Mouse (Mus musculus) heart, embryonic 11.5 days (tissue): Measurements from ENCODE around the gene Kank3. TPM values are rescaled to one million over a fixed set of nuclear protein-coding genes. Genes with fewer than 3 reads are reported as not detected.
"Not testable (repeated sequence)": the region's sequence is repeated elsewhere in the genome, so short reads cannot be mapped to it uniquely, and the experiment has no call there.

Experiments used
- ATAC-seq: fragments of 200-750 bp; cut with Nextera tagmentation; replicated peaks from 2 replicates; pipeline ENCODE4 v1.8.0; 2017; ENCODE audit warnings: moderate library complexity; ENCODE audit not compliant: insufficient number of reproducible peaks, low FRiP score, low TSS enrichment
- H3K27ac ChIP-seq: fragments of 300-500 bp; sonication (generic); 2 replicates; pipeline ENCODE4 v1.5.1; 2014; ENCODE audit warnings: mild to moderate bottlenecking, low read depth, low read length
- H3K27me3 ChIP-seq: fragments of 300-500 bp; sonication (generic); 2 replicates; pipeline ENCODE4 v1.6.1; 2014; ENCODE audit warnings: mild to moderate bottlenecking, low read length, mixed read lengths; ENCODE audit not compliant: control insufficient read depth, insufficient read depth
- H3K36me3 ChIP-seq: fragments of 300-500 bp; sonication (generic); 2 replicates; pipeline ENCODE4 v1.6.1; 2014; ENCODE audit warnings: mild to moderate bottlenecking, low read length, moderate library complexity, mixed read lengths; ENCODE audit not compliant: control insufficient read depth, insufficient read depth
- H3K4me1 ChIP-seq: fragments of 300-500 bp; sonication (generic); 2 replicates; pipeline ENCODE4 v1.6.1; 2014; ENCODE audit warnings: low read length; ENCODE audit not compliant: control insufficient read depth, insufficient read depth
- H3K4me2 ChIP-seq: fragments of 300-500 bp; sonication (generic); 2 replicates; pipeline ENCODE4 v1.6.1; 2014; ENCODE audit warnings: mild to moderate bottlenecking, moderate library complexity
- H3K4me3 ChIP-seq: fragments of 300-500 bp; sonication (generic); 2 replicates; pipeline ENCODE4 v1.5.1; 2014; ENCODE audit warnings: low read depth, low read length
- H3K9ac ChIP-seq: fragments of 300-500 bp; sonication (generic); 2 replicates; pipeline ENCODE4 v1.6.1; 2014; ENCODE audit warnings: mild to moderate bottlenecking, low read depth, low read length, moderate library complexity
- H3K9me3 ChIP-seq: fragments of 300-500 bp; sonication (generic); replicated peaks from 2 replicates; pipeline ENCODE4 v1.6.1; 2016; ENCODE audit warnings: low read length; ENCODE audit not compliant: control insufficient read depth
- WGBS: fragments of 180-500 bp; shearing (Covaris S2); extraction: QIAGEN DNeasy Blood & Tissue Kit; methylation state at CpG from one replicate; pipeline ENCODE4 v1.1.7; 2014; ENCODE audit not compliant: insufficient replicate concordance; 5-methylcytosine and 5-hydroxymethylcytosine counted together
- polyA plus RNA-seq: library from polyadenylated mRNA; unstranded; fragments of >200 nt; fragmentation: Nextera tagmentation; extraction: Ambion mirVana; gene quantifications from 2 replicates; pipeline ENCODE4 v1.2.1, GENCODE M21; 2014

Gene Kank3
- polyA plus RNA-seq, 1 experiment from 2014 or later: 43.2 TPM

DNA sequence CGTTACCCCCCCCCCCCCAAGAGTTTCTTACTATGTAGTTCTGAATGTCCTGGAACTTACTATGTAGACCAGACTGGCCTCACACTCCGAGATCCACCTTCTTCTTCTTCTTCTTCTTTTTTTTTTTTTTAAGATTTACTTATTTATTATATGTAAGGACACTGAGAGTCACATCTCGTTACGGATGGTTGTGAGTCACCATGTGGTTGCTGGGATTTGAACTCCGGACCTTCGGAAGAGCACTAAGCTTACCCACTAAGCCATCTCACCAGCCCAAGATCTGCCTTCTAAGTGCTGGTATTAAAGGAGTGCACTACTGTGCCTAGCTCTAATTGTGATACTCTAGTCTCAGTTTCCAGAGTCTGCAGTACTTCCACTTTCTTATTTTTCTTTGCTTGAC lies 5.1 kb downstream of the Kank3 start:
- no peak overlapping the region for H3K4me2 ChIP-seq
- H3K27me3 ChIP-seq: peaks cover 5% of the 10 kb centered on the region
- H3K9ac ChIP-seq: no peak overlapping the region
- peaks cover 5% of the 10 kb centered on the region for H3K36me3 ChIP-seq
- no peak for ATAC-seq
- H3K27ac ChIP-seq: no peak overlapping the region
- no peak overlapping the region for H3K4me3 ChIP-seq
- WGBS: 88% methylated on average over 5 of the region's 6 CpGs
- H3K9me3 ChIP-seq: no peaks in the 10 kb centered on the region
- H3K4me1 ChIP-seq: peaks cover 17% of the 10 kb centered on the region

DNA sequence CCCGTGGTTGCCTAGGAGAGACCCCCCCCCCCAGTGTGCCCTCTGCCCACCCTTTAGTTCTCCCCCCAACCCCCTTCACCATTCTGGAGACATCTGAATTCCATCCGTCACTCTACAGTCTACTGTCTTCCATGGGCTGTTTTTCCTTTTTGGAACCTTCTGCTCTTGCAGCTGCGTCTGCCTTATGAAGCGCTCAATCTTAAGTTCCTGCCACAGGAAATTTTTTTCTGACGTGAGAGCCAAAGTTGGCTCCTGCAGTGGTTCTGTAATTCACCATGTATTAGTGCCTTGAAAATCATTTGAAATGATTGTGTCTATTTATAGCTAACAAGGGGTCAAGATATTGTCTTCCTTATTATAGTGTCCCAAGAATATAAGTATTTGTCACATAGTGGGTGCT lies 6.3 kb downstream of the Kank3 start:
- H3K27ac ChIP-seq: no peak overlapping the region
- no peak for ATAC-seq
- 74% methylated on average over 5 of the region's 5 CpGs for WGBS

DNA sequence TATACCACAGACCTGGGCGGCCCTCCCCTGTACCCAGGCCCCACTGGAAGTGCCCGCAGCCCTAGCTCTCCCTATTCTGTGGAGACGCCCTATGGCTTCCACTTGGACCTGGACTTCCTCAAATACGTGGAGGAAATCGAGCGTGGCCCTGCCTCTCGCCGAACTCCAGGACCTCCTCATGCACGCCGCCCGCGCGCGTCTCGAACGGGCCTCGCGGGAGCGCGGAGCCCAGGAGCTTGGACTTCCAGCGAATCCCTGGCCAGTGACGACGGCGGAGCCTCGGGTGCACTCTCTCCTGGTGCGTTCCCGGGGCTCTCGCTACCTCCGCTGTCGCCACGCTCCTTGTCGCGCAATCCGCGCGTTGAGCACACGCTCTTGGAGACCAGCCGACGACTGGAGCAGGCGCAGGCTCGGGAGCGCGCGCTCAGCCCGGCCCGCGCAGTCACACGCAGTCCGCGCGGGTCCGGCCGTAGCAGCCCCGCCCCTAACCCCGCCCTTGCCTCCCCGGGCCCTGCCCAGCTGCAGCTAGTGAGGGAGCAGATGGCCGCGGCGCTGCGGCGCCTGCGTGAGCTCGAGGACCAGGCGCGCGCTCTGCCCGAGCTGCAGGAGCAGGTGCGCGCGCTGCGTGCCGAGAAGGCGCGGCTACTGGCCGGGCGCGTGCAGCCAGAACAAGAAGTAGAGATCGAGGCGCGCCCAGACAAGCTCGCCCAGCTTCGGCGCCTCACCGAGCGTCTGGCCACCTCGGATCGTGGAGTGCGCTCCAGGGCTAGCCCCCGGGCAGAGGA lies 7.1 kb downstream of the Kank3 start:
- peak overlapping the region; percentile 61 for H3K4me3 ChIP-seq
- H3K27me3 ChIP-seq: peaks cover 5% of the 10 kb centered on the region
- peak overlapping the region; percentile 92 for H3K4me2 ChIP-seq
- peak; percentile 95 for ATAC-seq
- H3K9ac ChIP-seq: peak overlapping the region; percentile 84
- peaks cover 15% of the 10 kb centered on the region for H3K36me3 ChIP-seq
- no peaks in the 10 kb centered on the region for H3K9me3 ChIP-seq
- H3K4me1 ChIP-seq: peaks cover 14% of the 10 kb centered on the region
- under 1% methylated on average over 88 of the region's 89 CpGs for WGBS
- peak overlapping the region; percentile 74 for H3K27ac ChIP-seq

More for the DNA sequence above, 6.3 kb downstream of the Kank3 start:
- Histone ChIP-seq H3K9ac (peak overlapping the region; percentile 84; the same call in 1 of the 2 replicates), H3K4me2 (peak overlapping the region; percentile 92), H3K9me3 (no peaks in the 10 kb centered on the region), H3K4me3 (peak overlapping the region; percentile 61), H3K27me3 (peaks cover 5% of the 10 kb centered on the region), H3K4me1 (peaks cover 14% of the 10 kb centered on the region), H3K36me3 (peaks cover 9% of the 10 kb centered on the region)

DNA sequence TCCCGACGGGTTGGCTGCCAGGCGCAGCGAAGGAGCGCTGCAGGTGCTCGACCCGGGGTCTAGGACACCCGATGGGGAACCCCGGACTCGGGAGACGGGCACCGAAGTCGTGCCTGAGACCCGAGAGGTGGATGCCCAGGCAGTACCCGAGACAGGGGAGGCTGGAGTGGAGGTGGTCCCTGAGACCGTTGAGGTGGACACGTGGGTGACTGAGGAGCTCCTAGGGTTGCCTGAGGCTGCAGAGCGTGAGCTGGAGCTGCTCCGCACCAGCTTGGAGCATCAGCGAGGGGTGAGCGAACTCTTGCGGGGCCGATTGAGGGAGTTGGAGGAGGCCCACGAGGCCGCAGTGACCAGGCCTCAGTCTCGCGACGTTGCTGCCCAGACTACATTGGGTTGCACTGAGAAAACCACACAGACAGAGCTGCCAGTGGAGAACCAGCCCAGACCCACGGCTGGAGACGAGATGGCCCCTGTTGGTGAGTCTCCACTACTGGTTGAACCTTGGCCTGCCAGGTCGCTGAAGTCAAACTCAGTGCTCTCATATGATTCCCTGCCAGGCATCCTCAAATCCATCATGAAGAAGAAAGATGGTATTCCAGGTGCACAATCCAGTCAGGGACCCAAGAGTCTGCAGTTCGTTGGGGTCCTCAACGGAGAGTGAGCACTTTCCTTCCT lies 7.8 kb downstream of the Kank3 start:
- Histone ChIP-seq H3K4me3 (peak overlapping the region; percentile 61), H3K9ac (peak overlapping the region; percentile 77), H3K36me3 (peaks cover 19% of the 10 kb centered on the region), H3K27ac (peak overlapping the region; percentile 60; the same call in 1 of the 2 replicates), H3K27me3 (peaks cover 5% of the 10 kb centered on the region), H3K9me3 (no peaks in the 10 kb centered on the region), H3K4me2 (peak overlapping the region; percentile 92), H3K4me1 (peaks cover 10% of the 10 kb centered on the region)
- WGBS: 17% methylated on average over 33 of the region's 33 CpGs
- ATAC-seq: peak; percentile 35

DNA sequence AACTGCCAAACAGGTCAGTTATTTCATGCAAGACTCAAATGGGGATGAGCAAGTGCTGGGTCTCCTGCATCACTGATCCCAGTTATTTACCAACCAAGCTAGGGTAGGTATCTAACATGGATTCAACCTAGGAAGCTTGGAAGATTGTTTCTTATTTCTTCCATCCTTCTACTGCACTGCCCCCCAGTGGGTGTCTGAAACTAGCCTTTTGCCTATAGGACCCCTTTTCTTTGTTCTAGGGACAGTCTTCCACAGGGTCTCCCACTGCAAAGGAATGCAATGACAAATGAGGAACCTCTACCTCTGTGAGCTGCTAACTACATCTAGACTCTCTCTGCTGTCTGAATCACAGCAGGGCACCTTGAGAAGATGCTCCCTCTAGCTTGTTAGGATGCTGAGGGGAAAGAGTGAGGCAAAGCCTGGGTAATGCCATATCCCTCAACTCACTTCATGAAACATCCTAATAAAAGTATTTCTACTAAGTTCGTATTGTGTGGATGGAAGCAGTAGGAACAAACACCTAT lies 12.2 kb downstream of the Kank3 start:
- WGBS: 76% methylated on average over 1 of the region's 1 CpGs
- Histone ChIP-seq H3K27me3 (no peaks in the 10 kb centered on the region), H3K9me3 (no peaks in the 10 kb centered on the region), H3K27ac (no peak overlapping the region), H3K4me2 (peak overlapping the region; percentile 83; the same call in 1 of the 2 replicates), H3K4me3 (no peak overlapping the region), H3K36me3 (peaks cover 19% of the 10 kb centered on the region), H3K9ac (no peak overlapping the region), H3K4me1 (peaks cover 13% of the 10 kb centered on the region)
- ATAC-seq: no peak

DNA sequence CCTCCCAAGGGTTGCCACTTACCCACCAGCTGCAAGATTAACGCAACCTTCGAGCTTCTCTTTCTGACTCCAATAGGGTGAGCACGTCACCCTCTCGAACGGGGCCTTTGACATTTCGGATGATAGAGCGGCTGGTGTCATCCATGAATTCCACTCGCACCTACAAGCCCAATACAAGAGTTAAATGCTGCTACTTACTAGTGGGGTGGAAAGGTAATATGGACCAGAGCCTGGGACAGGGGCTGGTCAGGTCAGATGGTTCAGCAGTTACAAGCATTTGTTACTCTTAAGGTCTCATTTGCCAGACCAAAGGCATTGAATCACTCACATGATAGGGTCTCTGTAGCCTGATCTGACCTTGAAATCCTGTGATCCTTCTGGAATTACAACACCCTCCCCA lies 12.9 kb downstream of the Kank3 start:
- WGBS: 73% methylated on average over 8 of the region's 8 CpGs
- not testable (repeated sequence) for ATAC-seq, H3K27me3 ChIP-seq, H3K4me1 ChIP-seq, H3K27ac ChIP-seq, H3K9me3 ChIP-seq
- H3K36me3 ChIP-seq: peaks cover 19% of the 10 kb centered on the region
- peak overlapping the region; percentile 93 for H3K9ac ChIP-seq
- peak overlapping the region; percentile 74 for H3K4me3 ChIP-seq
- peak overlapping the region; percentile 83 for H3K4me2 ChIP-seq

DNA sequence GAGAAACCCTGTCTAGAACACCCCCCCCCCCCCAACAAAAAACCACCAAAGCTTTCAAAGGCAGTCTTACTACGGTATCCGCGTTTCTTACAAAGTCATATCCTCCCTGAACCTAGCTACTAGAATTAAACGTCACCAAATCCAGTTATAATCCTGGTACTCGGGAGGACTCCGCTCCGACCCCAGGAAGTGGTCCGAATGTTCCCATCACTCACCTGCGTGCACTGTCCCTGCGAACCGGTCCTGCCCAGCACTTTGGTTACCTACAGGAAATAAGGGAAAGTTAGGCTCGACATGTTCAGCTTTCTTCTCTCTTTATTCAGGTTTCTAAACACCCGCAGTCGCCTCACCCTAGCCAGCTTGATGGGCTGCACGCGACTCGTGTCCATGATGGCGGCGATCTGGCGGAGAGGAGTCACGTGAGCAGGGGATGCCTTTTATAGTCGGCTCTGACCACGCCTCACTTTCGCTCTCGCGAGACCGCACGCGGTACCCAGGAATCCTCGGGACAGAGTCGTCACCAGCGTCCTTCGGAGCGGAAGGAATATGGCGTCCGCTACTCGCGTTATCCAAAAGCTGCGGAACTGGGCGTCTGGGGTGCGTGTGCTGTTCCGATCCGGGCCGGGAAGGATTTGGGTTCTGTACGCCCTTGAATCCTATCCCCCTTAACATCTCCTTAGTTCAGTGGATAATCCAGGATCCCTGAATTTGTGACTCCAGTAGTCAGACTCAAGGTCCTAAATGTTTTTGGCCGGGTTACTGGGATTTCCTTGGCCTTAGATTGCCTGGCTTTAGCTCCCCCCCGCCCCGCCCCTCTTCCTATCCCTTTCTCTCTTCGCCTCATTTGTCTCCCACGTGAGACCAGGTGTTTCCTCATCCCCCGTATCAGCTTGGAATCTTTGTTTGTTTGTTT lies 14.0 kb downstream of the Kank3 start, which contains the start of the genes Rps28 and Ndufa7:
TSS of gene Rps28 (minus strand) at position 479 of the 913 bp plus-strand sequence.
TSS of gene Ndufa7 (plus strand) at position 489 of the 913 bp plus-strand sequence.
- peak within 1 kb of the TSS; percentile 74 for H3K4me3 ChIP-seq
- peak within 1 kb of the TSS; percentile 74 for H3K27ac ChIP-seq
- ATAC-seq: peak; percentile 89
- WGBS: under 1% methylated on average over 51 of the region's 51 CpGs
- peaks cover 6% of the 10 kb centered on the region for H3K4me1 ChIP-seq
- no peaks in the 10 kb centered on the region for H3K9me3 ChIP-seq
- no peaks in the 10 kb centered on the region for H3K27me3 ChIP-seq
- peak within 1 kb of the TSS; percentile 93 for H3K9ac ChIP-seq
- H3K36me3 ChIP-seq: peaks cover 22% of the 10 kb centered on the region
- H3K4me2 ChIP-seq: peak within 1 kb of the TSS; percentile 83

DNA sequence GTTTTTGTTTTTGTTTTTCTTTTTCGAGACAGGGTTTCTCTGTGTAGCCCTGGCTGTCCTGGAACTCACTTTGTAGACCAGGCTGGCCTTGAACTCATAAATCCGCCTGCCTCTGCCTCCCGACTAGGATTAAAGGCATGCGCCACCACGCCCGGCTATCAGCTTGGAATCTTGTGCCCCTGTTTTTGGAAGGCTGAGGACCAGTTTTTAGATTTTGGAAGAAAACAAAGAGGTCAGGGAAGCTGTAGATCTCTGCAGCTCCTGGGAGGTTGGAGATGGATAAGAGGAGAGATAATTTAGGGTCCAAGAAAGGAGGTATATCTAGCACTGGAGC lies 14.6 kb downstream of the Kank3 start:
- not testable (repeated sequence) for H3K4me1 ChIP-seq, ATAC-seq, H3K27me3 ChIP-seq, H3K9me3 ChIP-seq
- WGBS: 6% methylated on average over 6 of the region's 6 CpGs
- H3K4me2 ChIP-seq: peak overlapping the region; percentile 83
- H3K9ac ChIP-seq: peak overlapping the region; percentile 93
- H3K27ac ChIP-seq: peak overlapping the region; percentile 74; the same call in 1 of the 2 replicates
- peak overlapping the region; percentile 74 for H3K4me3 ChIP-seq
- peaks cover 19% of the 10 kb centered on the region for H3K36me3 ChIP-seq
